Mouse (Mus musculus): ENCODE results near the gene Ncoa1.
A peak's percentile ranks its signal among the peaks of the same experiment; 100 is the strongest.

The Ncoa1 gene

DNA sequence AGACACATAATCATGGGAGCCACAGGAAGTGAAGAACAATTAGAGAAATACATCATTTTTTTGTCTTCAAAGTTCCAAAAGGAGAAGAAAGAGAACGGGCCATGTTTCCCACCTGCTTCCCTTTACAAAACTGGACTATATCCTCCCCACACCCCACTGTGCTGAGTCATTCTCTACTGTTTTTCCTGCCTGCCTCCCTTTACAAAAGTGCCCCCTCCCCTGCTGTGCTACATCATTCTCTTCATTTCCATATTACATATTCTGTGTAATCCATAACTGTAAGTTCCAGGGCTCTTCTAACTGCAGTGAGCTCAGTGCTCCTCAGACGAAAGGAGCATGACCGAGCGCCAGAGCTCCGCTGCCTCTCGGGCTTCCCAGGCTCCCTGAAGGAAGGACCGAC, 80.8 kb downstream of the Ncoa1 start:
- no peak for DNase-seq (ENCODE audit: low read depth, low spot score)

GRCm38 (mm10) chr12:4392590-4392989, 84.4 kb downstream of the Ncoa1 start:
- DNase-seq (ENCODE audit: low read depth, low spot score) = peak; percentile 90

DNA sequence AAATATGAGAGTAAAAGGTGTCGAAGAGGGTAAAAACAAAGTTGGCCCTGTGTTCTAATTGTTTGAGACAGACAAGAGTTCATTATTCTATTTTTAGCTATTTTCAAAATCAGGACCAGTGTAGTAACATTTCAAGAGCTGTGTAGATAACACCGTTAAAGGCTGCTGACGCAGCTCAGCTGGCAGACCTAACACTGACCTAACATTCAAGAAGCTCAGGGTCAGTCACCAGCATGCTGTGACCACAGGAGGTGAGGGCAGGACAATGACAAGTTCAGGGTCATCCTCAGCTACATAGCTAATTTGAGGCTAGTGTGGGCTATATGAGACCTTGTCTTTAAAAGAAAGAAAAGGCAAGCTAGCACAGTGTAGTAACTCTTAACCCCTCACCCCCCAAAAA, 84.9 kb downstream of the Ncoa1 start:
- DNase-seq (ENCODE audit: low read depth, low spot score) = peak; percentile 45

GRCm38 (mm10) chr12:4391256-4391655, 85.7 kb downstream of the Ncoa1 start:
- peak; percentile 48 for DNase-seq (ENCODE audit: low read depth, low spot score)

DNA sequence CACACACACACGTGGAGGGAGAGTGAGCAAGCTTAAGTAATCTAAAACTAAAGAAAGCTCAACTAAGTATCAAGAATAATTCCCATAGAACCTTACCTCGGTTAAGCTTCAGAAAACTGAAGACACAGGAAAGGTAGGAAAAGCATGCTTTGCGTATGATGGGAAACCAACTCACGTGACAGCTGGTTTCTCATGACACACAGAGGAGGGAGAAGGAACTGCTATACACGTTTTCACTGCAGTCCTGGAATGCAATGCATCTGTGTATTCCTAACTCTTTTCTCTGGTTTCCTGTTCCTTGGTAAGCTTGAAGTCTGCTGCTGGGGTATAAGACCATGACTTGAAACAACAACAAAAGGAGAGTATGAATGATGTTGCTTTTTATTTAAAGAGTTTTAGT, 86.3 kb downstream of the Ncoa1 start:
- peak; percentile 59 for DNase-seq (ENCODE audit: low read depth, low spot score)

- no peak for DNase-seq (ENCODE audit: low read depth, low spot score)
Observed at GRCm38 (mm10) chr12:4386077-4386719, 90.8 kb downstream of the Ncoa1 start.

DNA sequence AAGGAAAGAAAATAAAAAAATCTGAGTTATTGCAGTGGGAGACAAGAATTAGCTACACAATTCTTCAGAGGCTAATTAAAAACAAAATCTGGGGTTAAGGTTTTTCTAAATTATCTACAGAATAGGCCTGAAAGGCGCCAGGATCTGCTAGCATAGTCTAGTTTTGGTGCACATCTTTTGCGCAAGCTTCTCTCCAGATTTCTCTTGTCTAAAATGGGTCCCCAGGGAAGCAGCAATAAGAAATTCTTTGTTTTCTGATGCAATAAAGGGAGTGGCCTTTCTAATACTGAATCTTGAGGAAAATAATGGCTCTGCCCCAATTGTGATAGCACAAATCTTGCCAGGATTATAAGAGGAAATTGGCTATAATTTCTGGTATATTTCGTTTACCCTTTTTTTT, 93.9 kb downstream of the Ncoa1 start:
- DNase-seq (ENCODE audit: low read depth, low spot score) = no peak

DNA sequence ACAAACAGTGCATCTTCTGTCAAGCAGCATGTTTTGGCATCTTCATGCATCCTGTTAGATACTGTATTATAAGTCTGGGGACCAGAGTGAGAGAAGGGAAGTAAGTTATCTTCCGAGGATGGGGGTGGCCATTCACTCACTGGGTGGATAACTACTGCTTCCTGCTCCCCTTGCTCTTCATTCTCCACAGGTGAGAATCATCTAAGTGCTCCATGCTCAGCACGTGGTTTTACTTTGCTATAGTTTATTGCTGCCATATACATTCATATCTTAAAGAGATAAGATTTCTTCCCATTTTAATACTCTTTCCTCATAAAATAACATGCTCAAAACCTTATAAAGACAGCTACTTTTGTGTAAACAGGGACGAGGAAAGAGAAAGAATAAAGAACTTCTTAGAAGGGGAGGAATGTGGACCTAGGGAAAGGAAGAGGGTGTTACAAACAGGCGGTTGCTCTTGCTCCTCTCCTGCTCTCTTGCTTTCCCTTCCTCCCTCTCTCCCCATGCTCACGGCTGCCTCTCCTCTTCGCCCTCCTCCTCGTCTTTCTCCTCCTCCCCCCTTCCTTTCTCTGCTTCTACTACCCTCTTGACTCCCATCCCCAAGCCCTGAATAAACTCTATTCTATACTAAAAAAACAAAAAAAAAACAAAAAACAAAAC, 97.6 kb downstream of the Ncoa1 start:
- DNase-seq (ENCODE audit: low read depth, low spot score) = no peak

- DNase-seq (ENCODE audit: low read depth, low spot score) = no peak
Observed at GRCm38 (mm10) chr12:4376475-4376874, 100.5 kb downstream of the Ncoa1 start.

DNA sequence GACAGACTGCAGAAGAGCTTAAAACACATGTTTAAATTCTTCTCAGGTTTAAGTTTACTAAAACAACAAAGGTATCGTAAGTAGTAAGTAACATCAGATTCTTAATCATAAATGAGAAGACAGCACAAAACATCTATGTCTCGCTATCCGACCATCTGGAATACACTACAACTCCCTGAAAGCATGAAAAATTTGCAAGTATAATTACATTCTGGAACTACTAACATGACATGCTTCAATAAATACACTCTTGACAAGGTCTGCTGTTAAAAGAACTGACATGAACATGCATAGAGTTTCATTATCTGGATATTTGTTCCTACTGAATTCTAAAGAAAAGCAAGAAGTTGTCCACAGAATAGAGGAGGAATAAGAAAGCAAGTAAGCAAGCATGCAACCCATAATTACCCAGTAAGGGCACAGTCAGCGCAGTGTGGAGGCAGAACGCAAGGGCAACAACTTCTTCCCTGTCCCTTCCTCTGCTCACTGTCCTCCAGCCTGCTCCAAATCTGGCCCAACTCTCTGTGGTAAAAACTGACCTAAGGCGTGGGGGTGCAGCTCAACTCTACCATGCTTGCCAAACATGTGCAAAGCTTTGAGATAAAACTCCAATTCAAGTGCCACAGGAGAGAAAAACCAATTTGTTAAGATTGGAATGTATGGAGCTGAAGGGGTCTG, 102.0 kb downstream of the Ncoa1 start:
- no peak for DNase-seq (ENCODE audit: low read depth, low spot score)

- DNase-seq (ENCODE audit: low read depth, low spot score) = no peak
Observed at GRCm38 (mm10) chr12:4371406-4371805, 105.6 kb downstream of the Ncoa1 start.

DNA sequence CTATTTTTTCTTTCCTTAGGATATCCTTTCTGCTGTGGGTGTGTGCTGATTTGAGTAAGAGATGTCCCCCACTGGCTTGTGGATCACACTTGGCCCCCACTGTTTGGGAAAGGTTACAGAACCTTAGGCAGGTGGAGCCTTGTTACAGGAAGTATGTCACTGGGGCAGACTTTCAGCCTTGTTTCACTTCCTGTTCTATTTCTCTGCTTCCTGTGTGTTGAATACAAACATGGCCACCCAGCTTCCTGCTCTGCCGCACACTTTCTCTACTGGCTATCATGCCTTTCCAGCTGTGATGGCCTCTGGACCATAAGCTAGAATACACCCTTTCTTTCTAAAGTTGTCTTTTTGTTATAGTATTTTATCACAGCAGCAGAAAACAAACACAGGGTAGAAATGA, 111.0 kb downstream of the Ncoa1 start:
- DNase-seq (ENCODE audit: low read depth, low spot score) = no peak

- DNase-seq (ENCODE audit: low read depth, low spot score) = peak; percentile 67
Observed at GRCm38 (mm10) chr12:4359475-4359874, 117.5 kb downstream of the Ncoa1 start.

GRCm38 (mm10) chr12:4358653-4359052, 118.3 kb downstream of the Ncoa1 start:
- peak; percentile 99 for DNase-seq (ENCODE audit: low read depth, low spot score)

- peak; percentile 80 for DNase-seq (ENCODE audit: low read depth, low spot score)
Observed at GRCm38 (mm10) chr12:4358100-4358499, 118.9 kb downstream of the Ncoa1 start.

GRCm38 (mm10) chr12:4356834-4357445, 120.0 kb downstream of the Ncoa1 start:
- peak; percentile 61 for DNase-seq (ENCODE audit: low read depth, low spot score)

DNA sequence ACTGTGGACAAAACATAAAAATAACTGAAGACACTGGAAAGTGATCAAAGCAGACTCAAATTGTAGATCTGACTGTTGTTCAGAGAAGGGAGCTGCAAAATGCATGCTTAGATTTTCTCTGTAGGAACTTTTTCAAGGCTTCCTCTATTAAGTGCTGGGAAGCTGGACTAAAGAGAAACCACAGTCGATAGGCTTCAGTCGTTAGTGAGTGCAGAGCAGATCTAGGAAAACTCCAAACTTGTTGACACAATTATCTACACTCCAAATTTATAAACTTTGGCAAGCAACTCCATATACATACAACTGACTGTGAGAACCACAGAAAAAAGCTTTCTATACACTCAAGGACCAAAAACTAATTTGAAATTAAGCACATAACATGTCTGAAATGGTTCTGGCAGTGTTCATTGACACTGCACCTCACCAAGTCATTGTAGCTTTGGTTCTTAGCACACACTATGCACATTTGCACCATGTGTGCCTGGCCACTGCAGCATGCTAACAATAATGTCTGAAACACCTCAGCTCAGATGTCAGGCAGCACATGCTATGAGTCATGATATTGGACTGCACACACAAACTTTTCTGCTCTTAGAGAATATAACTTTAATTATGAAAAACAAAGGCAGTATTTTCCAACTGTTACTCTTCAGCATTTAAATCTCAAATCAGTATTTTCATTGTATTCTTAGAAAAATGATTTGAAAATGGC, 121.8 kb downstream of the Ncoa1 start:
- no peak for DNase-seq (ENCODE audit: low read depth, low spot score)

DNA sequence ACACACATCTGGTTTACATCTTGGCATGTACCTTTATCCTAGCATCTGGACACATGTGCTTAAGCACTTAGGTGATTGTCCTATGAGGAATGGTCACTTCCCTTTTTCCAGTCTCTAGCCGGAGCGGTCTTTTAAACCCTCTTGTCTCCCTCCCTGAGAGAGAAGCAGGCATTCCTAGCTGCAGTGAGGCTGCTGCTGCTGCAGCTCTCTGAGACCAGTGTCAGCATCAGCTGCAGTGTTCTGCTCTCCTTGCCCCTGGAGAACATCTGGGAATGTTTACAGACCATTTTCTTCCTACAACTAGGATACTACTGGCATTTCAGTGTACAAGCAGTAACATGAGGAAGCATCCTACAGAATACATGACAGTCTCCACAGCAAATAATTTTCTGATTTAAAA, 133.8 kb downstream of the Ncoa1 start:
- no peak for DNase-seq (ENCODE audit: low read depth, low spot score)

DNA sequence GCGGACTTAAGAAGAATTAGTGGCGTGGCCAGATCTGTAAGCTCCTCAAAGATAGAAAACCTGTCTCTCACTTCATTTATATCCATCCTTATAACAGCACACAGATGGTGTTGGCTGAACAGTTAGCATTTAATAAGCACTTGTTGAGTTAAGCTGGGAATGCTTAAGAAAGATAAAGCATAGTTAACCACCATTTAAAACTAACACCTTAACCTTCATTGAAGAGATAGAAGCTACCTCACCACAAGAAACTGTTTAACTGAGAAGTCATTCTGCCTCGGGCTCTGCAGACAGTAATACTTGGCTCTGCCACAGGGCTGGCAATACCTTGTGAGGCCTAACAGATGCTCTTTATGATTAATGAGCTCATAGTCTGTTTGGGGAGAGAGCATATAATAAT, 134.9 kb downstream of the Ncoa1 start:
- no peak for DNase-seq (ENCODE audit: low read depth, low spot score)

DNA sequence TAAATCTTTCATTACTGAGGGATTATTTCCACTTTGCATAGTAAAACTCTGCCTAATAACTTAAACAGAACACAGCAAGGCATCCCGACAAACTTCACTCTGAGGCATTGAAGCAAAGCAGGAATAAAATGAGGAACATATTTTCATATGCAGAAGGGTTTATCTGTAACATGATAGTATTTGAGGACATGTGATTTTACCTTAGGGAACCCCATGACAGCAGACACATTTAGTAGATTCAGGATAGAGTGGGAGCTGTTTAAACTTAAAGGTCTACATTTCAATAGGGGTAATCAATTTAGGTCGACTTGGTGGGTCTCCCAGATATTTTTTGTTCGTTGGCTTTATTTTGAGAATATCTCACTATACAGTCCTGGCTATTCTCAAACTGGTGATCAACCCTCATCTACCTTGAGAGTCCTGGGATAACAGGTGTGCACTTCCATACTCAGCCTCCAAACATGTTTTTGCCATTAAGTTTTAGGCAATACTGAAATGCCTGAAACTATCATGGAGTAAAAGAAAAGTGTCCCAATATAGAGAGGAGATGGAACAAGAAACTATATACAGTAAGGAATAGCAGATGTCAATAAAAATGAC, 136.6 kb downstream of the Ncoa1 start:
- DNase-seq (ENCODE audit: low read depth, low spot score) = no peak

- DNase-seq (ENCODE audit: low read depth, low spot score) = no peak
Observed at GRCm38 (mm10) chr12:4323604-4324003, 153.4 kb downstream of the Ncoa1 start.

DNA sequence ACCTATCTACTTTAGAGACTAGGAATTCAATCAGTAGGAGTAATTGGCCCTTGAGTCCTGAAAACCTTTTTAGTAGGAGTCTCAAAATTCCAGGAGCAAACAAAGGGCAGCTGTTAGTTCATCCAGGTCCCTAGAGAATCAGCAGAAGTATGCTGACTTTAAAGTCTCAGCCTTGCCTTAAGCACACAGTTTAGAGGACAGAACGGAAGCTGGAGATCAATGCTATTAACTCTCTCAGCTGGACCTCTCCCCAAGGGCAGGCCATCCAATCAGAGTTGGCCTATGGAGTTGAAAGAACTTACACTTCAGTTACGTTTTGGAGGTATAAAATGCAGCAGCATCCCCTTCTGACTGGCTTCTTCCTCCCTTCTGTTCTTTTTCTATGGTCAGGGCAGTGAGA, 154.8 kb downstream of the Ncoa1 start:
- no peak for DNase-seq (ENCODE audit: low read depth, low spot score)

All from ES-CJ7 (cell line).